Mouse (Mus musculus) megakaryocyte progenitor cell, adult 5-6 weeks (primary cell): Measurements from ENCODE around the gene Klhl18. TPM values are rescaled to one million over a fixed set of nuclear protein-coding genes. Genes with fewer than 3 reads are reported as not detected.

Source experiments
- ATAC-seq: replicated peaks from 2 replicates; pipeline ENCODE4 v1.8.0; 2016; ENCODE audit warnings: mild to moderate bottlenecking, moderate TSS enrichment, inconsistent platforms; ENCODE audit not compliant: poor library complexity
- total RNA-seq, 2 experiments: library from RNA; stranded (forward) in 1 of 2; stranded (reverse) in 1 of 2; fragments of 157-497, 149-512 nt in 1 of 2; fragments of 200-1000 nt in 1 of 2; gene quantifications; 2 replicates each; pipeline versions ENCODE4 v1.2.3 to v1.2.4; 2015 to 2017

Klhl18 gene
- total RNA-seq (2015) (11.1 and 11.5 TPM in 2 replicates), total RNA-seq (2017) (8.4 and 11.4 TPM in 2 replicates)

DNA sequence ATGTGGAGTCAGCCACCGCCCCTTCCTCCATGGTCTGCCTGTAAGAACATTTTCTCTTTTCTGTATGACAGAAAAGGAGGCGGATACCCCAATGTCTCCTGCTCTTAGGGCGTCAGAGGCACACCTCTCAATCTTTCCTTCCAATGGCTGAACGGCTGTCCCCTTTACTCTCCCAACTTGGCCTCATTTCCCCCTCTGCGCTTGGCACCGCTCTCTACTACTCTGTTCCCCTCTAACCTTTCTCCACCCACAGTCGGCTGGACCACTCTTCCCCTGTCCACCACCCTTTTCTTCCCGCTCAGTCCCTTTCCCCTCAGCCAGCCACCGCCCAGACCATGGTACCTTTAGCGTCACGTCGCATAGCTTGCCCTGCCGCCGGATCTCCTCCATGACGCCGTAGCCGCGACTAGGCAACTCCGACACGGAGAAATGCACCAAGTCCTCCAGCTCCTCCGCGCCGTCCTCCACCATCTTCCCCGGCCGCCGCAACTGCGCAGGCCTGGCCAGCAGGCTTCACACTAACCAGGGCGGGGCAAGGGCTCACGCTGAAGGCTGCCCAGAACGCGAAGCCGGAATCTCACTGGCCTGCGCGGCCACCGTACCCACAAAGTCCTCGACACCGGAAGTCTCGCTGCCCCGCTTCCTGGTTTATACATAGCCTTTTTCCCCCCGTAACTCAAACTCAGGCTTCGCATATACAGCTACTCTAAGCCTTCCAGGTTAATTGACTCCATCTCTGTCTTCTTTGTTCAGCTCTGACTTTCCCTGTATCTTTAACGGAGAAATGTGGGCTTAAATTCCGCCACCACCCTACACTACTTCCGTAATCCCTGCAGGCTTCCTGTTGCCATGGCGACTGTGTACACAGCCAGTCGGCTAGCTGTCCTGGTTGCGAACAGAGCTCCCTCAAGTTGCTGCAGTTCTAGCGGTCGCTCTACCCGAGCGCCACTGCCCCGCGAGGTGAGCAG is at the start of gene Klhl18, which contains the start of gene Kif9:
Gene Klhl18 (minus strand): TSS at position 571 of the 968 bp plus-strand sequence.
Gene Kif9 (plus strand): TSS at position 835 of the 968 bp plus-strand sequence.
- peak; percentile 90 for ATAC-seq

GRCm38 (mm10) chr9:110525737-110526136 is 49.2 kb upstream of the Klhl18 start:
- peak; percentile 82 for ATAC-seq

GRCm38 (mm10) chr9:110490913-110491312 is 14.4 kb upstream of the Klhl18 start:
- 0 out of 2 replicates have a peak, but pooled peaks have one; percentile 48 for ATAC-seq

- ATAC-seq = no peak
Measured at GRCm38 (mm10) chr9:110488841-110489240, 12.3 kb upstream of the Klhl18 start.

GRCm38 (mm10) chr9:110478639-110479038 is 2.1 kb upstream of the Klhl18 start:
- no peak for ATAC-seq

GRCm38 (mm10) chr9:110477951-110478350 is 1.5 kb upstream of the Klhl18 start:
- ATAC-seq = no peak

DNA sequence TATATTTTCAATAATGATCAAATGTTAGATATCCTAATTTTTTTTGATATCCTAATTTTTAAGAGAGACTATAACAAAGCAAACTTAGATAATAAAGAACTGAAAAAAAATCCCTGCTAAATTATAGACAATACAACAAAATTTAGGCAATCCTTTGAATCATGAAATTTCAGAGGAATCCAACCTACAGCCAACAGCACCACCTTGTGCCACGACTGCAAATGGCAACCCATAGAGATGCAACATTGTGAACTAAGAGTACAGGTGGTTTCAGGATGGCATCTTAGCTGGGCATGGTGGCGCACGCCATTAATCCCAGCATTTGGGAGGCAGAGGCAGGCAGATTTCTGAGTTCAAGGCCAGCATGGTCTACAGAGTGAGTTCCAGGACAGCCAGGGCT is 10.3 kb downstream of the Klhl18 start:
- peak; percentile 66 for ATAC-seq

DNA sequence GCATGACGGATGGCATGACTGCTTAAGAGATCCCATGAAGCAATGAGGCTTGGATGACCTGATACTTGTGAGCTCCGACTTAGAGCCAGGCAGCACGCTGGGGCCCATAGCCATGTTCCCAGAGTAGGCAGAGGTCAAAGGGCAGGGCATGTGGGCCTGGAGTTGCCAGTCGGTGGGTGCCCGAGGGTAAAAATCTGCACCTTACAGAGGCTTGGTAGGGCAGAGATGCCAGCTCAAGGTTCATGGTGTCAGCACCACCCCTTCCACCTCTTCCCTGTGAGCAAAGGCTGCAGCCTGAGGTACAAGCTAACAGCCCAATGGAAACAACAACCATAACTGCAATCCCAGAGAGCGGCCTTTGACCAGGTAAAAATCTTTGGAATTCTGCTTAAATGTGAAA is 11.2 kb downstream of the Klhl18 start:
- no peak for ATAC-seq

- peak; percentile 30 for ATAC-seq
Measured at GRCm38 (mm10) chr9:110463983-110464591, 12.4 kb downstream of the Klhl18 start.

- ATAC-seq = no peak
Measured at GRCm38 (mm10) chr9:110462321-110462720, 14.2 kb downstream of the Klhl18 start.

DNA sequence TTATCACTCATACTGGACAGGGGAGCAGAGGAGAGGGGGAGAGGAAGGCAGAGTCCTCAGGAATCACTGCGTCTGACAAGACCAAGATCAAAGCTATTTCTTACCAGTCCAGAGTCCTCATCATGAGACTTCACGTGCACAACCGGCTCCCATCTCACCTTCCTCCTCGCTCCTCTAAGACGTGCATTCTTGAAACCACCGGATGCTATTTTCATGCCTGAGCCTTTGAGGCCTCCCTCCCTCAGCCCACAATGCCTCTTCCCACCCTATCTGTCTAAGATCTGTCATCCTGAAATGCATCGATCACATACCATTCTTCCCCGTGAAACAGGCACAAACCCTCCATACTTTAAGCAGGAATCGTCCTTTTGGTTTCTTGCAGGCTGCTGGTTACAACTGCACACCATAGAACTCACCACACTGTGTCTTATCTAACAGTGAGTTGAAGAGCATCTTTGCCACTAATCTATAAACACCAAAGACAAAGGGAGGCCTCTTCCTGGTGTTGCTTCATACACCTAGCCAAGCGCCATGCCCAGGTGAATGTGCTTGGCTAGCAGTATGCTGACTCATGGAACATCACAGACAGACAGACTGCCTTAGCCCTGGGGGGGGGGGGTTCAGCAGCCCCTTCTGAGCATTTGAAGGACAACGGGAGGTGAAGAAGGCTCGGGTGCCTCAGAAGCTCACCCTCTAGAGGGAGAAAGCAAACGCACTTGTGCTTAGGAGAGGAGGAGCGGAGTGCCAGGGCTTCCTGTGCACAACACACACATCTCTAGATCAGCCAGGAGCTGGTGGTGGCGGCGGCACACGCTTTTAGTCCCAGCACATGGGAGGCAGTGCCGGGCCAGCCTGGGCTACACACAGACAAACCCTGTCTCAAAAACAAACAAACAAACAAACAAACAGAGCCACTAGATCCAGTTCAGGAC is 15.3 kb downstream of the Klhl18 start:
- peak; percentile 30 for ATAC-seq

GRCm38 (mm10) chr9:110459145-110459727 is 17.3 kb downstream of the Klhl18 start:
- ATAC-seq = peak; percentile 81

DNA sequence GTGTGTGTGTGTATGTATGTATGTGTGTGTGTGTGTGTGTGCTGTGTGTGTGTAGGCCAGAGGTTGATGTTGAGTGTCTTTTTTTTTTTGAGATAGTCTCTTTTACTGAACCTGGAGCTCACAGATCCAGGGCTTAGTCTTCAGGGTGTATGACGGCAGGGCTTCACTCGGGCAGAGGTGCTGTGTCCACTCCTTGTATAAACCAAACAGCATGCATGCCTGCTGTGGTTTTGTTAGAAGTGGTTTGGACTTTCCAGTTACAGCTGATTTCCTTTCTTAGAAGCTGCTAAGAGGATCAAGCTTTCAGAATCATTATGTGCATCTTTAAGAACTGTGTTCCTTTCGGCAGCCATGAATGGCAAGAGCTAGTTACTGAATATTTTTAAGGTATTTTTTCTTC is 18.6 kb downstream of the Klhl18 start:
- no peak for ATAC-seq

DNA sequence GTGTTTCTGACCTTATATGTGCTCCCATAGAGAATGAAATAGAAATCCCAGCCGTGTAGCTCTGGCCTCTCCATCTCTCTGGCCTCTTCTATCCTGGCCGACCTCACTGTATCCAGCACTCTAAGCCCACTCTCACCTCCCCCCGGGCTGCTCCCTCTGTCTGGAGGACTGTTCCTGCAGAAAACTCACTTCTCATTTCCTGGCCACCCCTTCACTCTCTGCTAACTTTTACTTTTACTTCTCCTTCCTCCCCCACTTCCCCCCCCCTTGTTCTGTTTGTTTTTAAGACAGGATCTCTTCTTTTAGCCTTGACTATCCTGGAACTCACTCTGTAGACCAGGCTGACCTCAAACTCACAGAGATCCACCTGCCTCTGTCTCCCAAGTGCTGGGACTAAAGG is 24.0 kb downstream of the Klhl18 start:
- ATAC-seq = peak; percentile 49

- ATAC-seq = peak; percentile 99
Measured at GRCm38 (mm10) chr9:110448857-110449617, 27.5 kb downstream of the Klhl18 start.

DNA sequence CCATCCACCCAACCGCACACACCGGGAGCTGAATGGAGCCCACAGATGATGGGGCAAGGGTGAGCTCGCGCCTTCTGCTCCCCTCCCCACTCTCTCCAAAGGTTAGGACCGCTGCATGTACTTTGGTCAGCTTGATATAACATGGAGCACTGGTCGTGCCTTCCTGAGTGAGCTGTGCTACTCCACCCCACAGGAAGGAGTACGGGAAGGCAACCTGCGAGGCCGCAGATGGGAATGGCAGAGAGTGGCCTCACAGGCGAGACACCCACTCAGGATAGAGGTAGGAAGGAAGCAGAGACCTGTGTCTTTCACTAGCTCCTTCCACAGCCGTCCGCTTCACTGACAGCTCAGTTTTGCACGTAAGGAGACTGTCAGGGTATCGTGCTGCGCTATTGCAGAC is 28.1 kb downstream of the Klhl18 start:
- ATAC-seq = no peak

- ATAC-seq = peak; percentile 95
Measured at GRCm38 (mm10) chr9:110440559-110440958, 35.9 kb downstream of the Klhl18 start.

DNA sequence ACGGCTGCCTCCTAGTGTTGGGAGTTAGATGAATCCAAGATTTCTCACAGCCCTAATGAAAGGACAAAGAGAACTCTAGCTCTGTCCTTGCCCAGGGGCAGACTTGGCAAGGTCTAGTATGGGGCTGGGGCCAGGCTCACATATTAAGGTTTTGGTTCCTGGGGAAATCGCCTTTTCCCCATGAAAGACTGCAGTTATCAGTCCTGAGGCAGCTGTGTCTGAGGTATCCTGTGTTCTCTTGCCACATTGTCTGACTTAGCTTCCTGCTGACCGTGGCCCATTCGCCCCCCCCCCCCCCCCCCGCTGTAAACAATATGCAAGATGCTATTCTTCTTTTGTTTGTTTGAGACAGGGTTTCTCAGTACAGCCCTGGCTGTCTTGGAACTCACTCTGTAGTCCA is 36.4 kb downstream of the Klhl18 start:
- ATAC-seq = peak; percentile 62

DNA sequence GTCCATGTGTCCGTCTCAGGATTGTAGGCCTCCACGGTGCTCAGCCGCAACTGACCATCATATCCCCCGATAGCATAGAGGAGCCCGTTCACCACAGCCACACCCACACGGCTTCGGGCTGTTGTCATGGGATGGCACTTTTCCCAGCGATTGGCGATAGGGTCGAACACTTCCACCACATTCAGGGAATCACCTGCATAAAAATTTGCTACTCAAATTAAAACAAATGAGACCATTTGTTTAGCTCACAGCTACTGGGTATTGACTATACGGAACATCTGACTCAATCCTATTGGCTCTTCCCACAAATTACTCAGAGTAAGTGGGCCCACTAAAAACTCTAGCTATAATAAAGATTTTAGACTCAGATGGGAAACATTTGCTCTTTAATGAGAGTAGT is 40.5 kb downstream of the Klhl18 start:
- no peak for ATAC-seq

DNA sequence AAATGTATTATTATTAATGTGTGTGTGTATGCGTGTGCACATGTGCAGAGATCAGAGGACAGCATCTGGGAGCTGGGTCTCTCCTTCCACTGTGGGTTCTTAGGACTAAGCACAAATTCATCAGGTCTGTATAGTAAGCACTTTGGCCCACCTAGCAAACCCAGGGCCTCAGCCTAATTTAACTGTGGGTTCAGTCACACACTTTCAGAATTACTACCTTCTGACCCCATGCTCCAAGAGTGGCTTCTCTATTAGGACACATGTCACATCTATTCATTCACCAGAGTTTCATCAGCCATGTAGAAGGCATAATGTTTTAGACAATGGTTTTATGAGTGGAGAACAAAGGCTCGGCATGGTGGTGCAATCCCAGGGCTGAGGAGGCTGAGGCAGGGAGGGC is 43.4 kb downstream of the Klhl18 start:
- ATAC-seq = no peak
